ENCODE assay signal across 16 mouse cellular contexts in genomic region chr10:72551561-72551960, GRCm38 (mm10).
"Had no signal": no experiment of that assay in that cellular context is flagged by ENCODE, and none has a peak within 500 bp of the region (broad histone marks: within the 10 kb centered on the region; RNA-seq: fewer than 3 reads in every experiment).

No protein-coding gene starts in this region.

- H3K27me3 ChIP-seq: limb, embryonic 12.5 days; liver, embryonic 13.5 days; megakaryocyte, embryonic 14.5 days; midbrain, embryonic 15.5 days; neural tube, embryonic 12.5 days had no signal

- DNase-seq: kidney, adult 8-10 months; kidney, postnatal 36 days; layer of hippocampus, adult 9-11 months; liver; liver, embryonic 13.5 days; liver, postnatal 0 days; retina, postnatal 1 day; right cerebral cortex, postnatal 4 days; spleen, adult 18-20 months; thymus, postnatal 36 days had no signal

- H3K9ac ChIP-seq: limb, embryonic 12.5 days; liver, embryonic 13.5 days; liver, postnatal 0 days; midbrain, embryonic 15.5 days; neural tube, embryonic 12.5 days had no signal

- H3K9me3 ChIP-seq: limb, embryonic 12.5 days; liver, embryonic 13.5 days; midbrain, embryonic 15.5 days; neural tube, embryonic 12.5 days had no signal

- H3K4me1 ChIP-seq: limb, embryonic 12.5 days; liver, embryonic 13.5 days; megakaryocyte, embryonic 14.5 days; midbrain, embryonic 15.5 days; neural tube, embryonic 12.5 days had no signal

- H3K27ac ChIP-seq: limb, embryonic 12.5 days; liver, embryonic 13.5 days; macrophage; midbrain, embryonic 15.5 days; neural tube, embryonic 12.5 days had no signal

- H3K4me2 ChIP-seq: limb, embryonic 12.5 days; liver, embryonic 13.5 days; midbrain, embryonic 11.5 days; midbrain, embryonic 15.5 days; neural tube, embryonic 12.5 days had no signal

- H3K4me3 ChIP-seq: limb, embryonic 12.5 days; liver, embryonic 13.5 days; megakaryocyte, embryonic 14.5 days; midbrain, embryonic 15.5 days; neural tube, embryonic 12.5 days had no signal

- H3K36me3 ChIP-seq: limb, embryonic 12.5 days; liver, embryonic 13.5 days; midbrain, embryonic 15.5 days; neural tube, embryonic 12.5 days had no signal
